Mouse (Mus musculus): ENCODE measurements around the gene Adam6a. TPM values are rescaled to one million over a fixed set of nuclear protein-coding genes. Genes with fewer than 3 reads are reported as not detected.
"Not testable (repeated sequence)": the region's sequence is repeated elsewhere in the genome, so short reads cannot be mapped to it uniquely, and the experiment has no call there.

Adam6a gene
- total RNA-seq (2021) = not detected
- long read RNA-seq, experiment 1 = 0 reads
- long read RNA-seq, experiment 2 = 0 reads

DNA sequence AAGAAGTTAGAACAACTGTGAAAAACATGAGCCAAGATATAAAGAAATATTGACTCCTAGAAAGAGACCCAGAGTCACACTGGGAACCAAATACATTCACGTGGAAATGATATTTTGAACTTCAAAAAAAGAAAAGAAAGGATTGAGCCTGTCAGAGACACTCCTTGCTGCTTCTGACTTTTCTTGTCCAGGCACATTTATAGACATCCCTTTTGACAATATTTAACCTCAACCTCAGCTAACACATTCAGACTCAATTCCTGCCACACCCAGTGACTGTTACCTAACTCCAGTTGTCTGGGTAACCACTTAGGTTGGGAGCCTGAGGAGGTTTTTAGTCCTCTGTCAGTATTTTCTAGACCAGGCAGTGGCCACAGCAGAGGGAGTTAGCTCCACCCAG, at the start of gene Adam6a:
TSS of gene Adam6a (plus strand) at position 301 of the 400 bp plus-strand sequence.
- DNase-seq = not testable (repeated sequence)

DNA sequence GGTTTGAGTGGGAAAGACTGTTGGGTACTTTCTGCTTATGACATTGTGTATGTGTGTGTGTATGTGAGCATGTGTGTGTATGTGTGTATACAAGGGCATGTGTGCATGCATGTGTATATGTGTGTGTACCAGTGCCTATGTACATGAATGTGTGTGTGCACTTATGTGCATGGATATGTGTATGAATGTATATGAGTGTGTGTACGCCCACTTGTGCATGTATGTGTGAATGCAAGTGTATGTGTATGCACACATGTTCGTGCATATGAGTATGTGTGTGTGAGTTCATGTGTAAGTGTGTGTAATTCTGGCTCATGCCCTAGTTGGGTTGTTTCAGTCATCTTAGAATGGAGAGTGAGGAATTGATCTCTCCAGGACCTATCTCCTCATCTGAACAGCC, 17.8 kb upstream of the Adam6a start:
- no peak for DNase-seq

DNA sequence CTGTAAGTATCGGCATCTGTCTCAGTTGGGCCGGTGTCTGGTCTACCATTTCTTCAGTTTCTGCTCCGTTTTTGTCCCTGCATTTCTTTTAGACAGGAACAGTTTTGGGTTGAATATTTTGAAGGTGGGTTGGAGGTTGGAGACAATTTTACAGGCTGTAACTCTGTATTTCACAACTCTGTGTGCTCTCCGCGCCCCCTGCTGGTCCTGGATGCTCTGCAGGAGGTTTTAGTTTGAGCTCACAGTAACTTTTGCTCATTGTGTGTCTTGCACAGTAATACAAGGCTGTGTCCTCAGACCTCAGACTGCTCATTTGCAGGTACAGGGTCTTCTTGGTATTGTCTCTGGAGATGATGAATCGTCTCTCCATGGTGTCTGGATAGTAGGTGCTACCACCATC, 34.5 kb downstream of the Adam6a start:
- DNase-seq = peak; percentile 11

DNA sequence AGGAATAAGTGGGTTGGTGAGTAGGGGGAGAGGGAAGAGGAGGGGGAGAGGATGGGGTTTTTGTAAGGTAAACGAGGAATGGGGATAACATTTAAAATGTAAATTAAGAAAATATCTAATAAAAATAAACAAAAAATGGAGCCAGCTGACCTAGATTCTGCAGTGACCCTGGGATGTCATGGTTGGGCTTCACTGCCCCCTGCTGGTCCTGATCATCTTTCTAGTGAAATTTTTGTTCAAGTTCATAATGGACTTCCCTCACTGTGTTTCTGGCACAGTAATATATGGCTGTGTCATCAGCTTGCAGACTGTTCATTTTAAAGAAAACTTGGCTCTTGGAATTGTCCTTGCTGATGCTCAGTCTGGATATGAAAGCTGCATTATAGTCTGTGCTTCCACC, 44.3 kb downstream of the Adam6a start:
- DNase-seq = no peak

Other genes with a start within 250 kb of the Adam6a start
- not detected for gene Adam6b, start 54.4 kb upstream of the Adam6a start, total RNA-seq (2021)